Mouse (Mus musculus): Measurements from ENCODE around the gene Notch4.

DNA sequence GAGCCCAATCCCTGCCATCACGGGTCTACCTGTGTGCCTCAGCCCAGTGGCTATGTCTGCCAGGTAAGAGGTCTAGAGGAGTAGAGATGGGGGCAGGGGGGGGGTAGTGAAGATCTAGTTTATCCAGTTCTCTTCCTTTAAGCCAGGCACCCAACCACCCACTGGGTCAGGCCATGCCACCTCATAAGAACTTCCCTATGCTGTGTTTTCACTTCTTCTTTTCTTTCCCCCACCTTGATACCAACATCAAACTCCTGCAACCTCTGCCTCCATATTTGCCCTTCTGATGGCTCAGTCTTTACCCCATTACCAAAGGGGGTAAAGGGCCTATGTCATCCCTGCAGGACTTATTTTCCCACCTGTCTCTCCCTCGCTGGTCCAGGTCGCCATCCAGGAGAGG, 14.0 kb downstream of the Notch4 start:
- TF ChIP-seq CTCF (IDR thresholded peaks at IDR 0.05; ENCODE audit: low read depth): no peak
- TF ChIP-seq EP300 (IDR thresholded peaks at IDR 0.05; ENCODE audit: low read depth): no peak

Measured in heart, postnatal 0 days (tissue).